Mouse (Mus musculus) ES-Bruce4 (cell line): Measurements from ENCODE around the gene Hsh2d.

Experiments used
- CTCF ChIP-seq: IDR thresholded peaks from one replicate; pipeline ENCODE4 v1.8.1; 2011; ENCODE audit warnings: low read depth, low read length
- EP300 ChIP-seq: IDR thresholded peaks from 2 replicates; pipeline ENCODE4 v1.6.1; 2011; ENCODE audit warnings: low read depth, low read length; ENCODE audit not compliant: insufficient read depth
- POLR2A ChIP-seq: IDR thresholded peaks from one replicate; pipeline ENCODE4 v1.8.1; 2011; ENCODE audit warnings: low read length; ENCODE audit not compliant: insufficient read depth

- TF ChIP-seq CTCF: no peak
- TF ChIP-seq POLR2A: no peak
- TF ChIP-seq EP300: no peak
Observed at GRCm38 (mm10) chr8:72190215-72190539, 739 bp downstream of the Hsh2d start.
